Mouse (Mus musculus): Measurements from ENCODE around the gene Neu4.
"Not testable (repeated sequence)": the region's sequence is repeated elsewhere in the genome, so short reads cannot be mapped to it uniquely, and the experiment has no call there.

Neu4 gene

GRCm38 (mm10) chr1:94053530-94054216 lies 33.4 kb downstream of the Neu4 start:
- no peak for DNase-seq (ENCODE audit: low spot score)

- DNase-seq (ENCODE audit: low spot score): no peak
These were observed 34.2 kb downstream of the Neu4 start for GRCm38 (mm10) chr1:94054481-94054880.

- no peak for DNase-seq (ENCODE audit: low spot score)
These were observed 35.7 kb downstream of the Neu4 start for GRCm38 (mm10) chr1:94055966-94056365.

- DNase-seq (ENCODE audit: low spot score): no peak
These were observed 37.1 kb downstream of the Neu4 start for GRCm38 (mm10) chr1:94057401-94057800.

GRCm38 (mm10) chr1:94058281-94058680 lies 38.0 kb downstream of the Neu4 start:
- DNase-seq (ENCODE audit: low spot score): not testable (repeated sequence)

GRCm38 (mm10) chr1:94074756-94075155 lies 54.5 kb downstream of the Neu4 start:
- no peak for DNase-seq (ENCODE audit: low spot score)

- DNase-seq (ENCODE audit: low spot score): no peak
These were observed 56.5 kb downstream of the Neu4 start for GRCm38 (mm10) chr1:94076702-94077101.

Data from adipocyte (in vitro differentiated cells).